Mouse (Mus musculus) heart, postnatal 36 days (tissue): ENCODE results near the gene Ambra1. TPM values are rescaled to one million over a fixed set of nuclear protein-coding genes. Genes with fewer than 3 reads are reported as not detected.
A peak's percentile ranks its signal among the peaks of the same experiment; 100 is the strongest.

Source experiments
- DNase-seq, 2 experiments: peaks; one replicate each; pipeline ENCODE4 v3.0.0; 2021 to 2022
- intact Hi-C: fragments of 180-260 bp; cut with DNase I; formaldehyde crosslinking; loops from one replicate; pipeline ENCODE4 v1.15.1; 2025
- microRNA-seq, 2 experiments: library from miRNA; unstranded; fragments of <30 nt; microRNA quantifications; one replicate each; pipeline ENCODE4 v1.2.0; 2021; ENCODE audit warnings: borderline number of aligned reads in 2 of 2
- total RNA-seq, 2 experiments: library from RNA; stranded (reverse); gene quantifications; 2 replicates each; pipeline ENCODE4 v1.2.3; 2021

The Ambra1 gene
- total RNA-seq, 2 experiments from 2014 or later, result 14.2 to 18.0 TPM

DNA sequence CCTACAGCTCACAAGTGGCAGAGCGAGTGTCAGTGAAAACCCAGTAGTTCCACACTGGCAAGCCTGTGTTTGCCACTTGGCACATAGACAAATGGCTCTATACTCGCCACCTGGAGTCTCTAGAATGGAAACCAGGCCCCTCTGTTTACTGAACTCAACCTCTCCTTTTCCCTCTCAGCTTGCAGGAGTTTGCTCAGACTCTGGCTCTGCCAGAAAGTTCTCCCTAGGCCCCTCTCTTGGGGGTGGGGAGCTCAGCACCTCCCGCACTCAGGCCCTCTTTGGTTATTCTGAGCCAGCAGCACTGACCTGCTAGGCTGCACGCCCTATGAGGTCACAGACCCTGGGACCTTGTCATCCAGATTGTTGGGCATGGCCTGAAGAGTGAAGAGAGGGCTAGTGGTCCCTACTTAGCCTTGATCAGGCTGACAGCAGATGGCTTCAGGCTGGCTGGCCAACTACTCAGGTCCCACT lies 225.2 kb downstream of the Ambra1 start:
- intact Hi-C loops, result no loop called here

DNA sequence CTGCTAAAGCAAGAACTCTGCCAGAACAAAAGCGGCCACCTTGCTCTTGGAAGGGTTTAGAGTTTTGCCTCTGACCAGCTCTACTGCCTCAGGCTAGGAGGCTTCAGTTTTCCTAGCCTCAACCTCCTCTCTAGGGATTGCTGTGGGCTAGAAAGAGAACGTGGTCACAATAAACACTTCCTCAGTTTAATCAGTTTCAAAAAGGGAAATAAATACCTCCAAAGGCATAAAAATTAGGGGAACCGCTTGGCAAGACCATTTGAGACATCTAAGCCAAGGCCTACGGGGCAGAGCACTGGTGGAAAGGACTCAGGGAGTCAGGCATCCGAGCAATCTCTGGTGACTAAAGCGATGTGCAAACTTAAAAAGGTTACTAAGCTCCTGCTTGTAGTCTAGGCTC lies 225.9 kb downstream of the Ambra1 start:
- intact Hi-C loops, result no loop called here
- no peak for DNase-seq

More for the DNA sequence above, 225.2 kb downstream of the Ambra1 start:
- no peak for DNase-seq

DNA sequence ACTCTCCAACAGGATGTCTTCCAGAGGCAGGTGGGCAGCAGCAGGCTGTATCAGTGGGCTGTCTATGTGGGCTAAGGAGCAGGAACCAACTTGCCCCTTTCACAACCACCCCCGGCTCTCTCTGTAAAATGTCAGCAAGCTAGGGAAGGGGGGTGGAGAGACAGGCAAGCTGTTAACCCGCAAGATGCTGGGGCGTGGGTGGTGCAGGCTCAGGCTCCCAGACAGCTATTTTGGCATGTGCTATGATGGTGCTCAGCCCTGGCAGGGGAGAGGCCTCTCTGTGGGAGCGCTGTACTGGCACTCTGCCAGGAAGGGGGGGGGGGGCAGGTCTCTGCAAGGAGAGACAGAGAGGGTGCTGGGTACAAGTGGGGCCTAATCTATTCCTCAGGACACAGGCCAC lies 227.2 kb downstream of the Ambra1 start:
- no peak for DNase-seq
- intact Hi-C loops, result no loop called here

DNA sequence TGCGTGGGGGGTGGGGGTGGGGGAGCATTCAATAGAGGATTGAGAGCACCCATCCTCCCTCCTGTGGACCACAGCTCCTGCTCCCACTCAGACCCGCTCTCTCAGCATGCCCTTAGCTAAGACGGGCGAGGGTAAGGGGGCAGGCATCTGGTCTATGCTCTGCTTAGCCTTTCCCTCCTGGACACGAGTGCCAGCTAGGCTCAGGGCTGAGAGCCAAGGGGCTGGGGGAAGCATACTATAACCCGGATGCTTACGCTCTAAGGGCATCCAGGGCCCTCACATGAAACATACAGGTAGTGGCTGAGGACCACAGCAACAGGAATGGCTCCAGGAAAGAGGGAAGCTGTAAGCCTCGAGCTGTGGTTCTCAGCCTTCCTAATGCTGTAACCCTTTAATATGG lies 228.1 kb downstream of the Ambra1 start:
- intact Hi-C loops, result no loop called here
- DNase-seq, result no peak

DNA sequence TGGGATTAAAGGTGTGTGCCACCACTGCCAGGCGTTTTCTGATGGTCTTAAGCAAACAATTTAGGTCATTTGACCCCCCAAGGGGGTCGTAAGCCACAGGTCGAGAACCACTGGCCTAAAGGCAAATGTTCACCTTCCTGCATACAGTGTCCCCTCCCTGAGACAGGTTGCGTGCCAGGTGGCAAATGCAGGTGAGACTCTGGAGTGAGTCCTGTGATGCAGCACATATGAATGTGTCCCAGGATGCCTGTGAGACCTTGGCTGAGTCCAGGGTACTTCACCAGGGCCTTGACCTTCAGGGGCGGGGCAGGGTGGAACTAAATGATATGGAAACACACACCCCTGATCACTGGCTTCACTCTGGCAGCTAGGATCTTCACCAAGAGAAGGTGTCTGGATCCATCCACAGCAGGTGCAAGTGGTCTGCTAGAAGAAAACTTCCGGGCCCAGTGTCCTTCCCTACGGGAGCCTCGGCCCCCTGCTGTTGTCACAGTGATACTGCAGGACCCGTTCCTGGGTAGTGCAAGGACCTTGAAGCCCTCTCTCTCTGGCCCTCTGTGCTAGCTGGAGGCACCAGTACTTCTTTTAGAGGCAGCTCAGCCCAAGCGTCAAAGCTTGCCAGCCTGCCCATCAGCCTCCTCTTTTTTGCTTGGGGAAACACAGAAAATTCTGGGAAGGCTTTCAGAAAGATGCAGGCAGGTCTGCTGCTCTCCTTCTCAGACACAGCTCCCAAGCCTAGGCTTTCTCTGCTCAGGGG lies 228.9 kb downstream of the Ambra1 start:
- intact Hi-C loops, result loop anchor here (1.0 kb wide), 2 partner anchors 15 to 31 kb away; no protein-coding TSS in a partner anchor
- peak; percentile 65 to 68 for DNase-seq

DNA sequence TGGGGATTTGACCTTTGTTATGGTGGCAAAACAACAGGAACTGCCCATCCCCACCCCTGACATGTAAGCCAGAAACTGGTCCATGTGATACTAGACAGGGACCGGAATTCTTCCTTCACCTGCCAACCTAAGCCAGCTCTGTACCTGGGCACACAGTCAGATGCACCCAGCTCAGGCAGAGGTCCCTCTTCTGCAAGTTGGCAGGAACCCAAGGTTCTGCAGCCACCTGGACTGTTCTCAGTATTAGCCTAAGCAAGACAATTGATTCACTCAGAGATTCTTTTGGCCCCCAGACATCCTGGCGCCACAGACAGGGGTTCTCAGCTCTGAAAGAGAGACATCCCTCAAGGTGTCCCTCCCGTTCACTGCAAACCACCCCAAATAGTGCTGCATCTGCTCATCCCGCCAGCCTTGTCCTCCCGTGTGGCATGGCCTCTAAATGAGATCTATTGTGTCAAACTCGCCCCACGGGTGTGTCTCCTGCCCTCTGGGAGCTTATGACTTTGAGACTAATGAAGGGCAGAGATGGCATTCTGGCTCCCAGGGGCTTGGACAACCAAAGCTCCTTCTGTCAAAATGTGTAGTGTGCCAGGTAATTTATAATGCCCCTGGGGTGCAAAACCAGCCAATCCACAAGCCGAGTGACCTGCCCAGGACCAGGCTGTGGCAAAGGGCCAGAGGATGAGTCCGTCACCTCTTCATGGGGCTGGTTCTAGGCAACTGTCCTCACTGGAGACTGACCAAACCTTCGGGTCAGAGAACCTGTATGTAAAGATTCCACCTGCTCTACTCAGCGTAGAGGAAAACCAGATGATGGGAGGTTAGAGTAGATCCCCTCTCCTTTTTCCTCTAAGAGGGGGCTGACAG lies 229.8 kb downstream of the Ambra1 start:
- intact Hi-C loops, result loop anchor here (1.0 kb wide), 2 partner anchors 15 to 31 kb away; no protein-coding TSS in a partner anchor
- no peak for DNase-seq

DNA sequence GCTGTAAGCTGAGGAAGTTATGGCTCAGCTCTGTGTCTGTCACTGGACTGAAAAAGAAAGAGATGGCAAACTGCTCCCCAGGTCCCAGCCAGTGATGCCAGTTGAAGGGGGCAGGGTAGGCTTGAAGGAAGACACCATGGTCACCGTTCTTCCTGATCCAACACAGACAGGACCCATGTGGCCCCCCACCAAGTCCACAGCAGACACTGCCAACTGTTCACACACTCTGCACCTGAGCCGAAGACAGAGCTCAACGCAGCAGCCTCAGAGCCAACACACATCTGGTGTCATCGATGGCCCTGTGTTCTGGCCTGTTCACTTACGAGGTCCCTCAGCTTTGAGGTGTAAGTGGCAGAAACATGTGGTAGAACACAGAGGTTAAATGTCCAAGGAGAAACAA lies 230.5 kb downstream of the Ambra1 start:
- no peak for DNase-seq
- intact Hi-C loops, result no loop called here

DNA sequence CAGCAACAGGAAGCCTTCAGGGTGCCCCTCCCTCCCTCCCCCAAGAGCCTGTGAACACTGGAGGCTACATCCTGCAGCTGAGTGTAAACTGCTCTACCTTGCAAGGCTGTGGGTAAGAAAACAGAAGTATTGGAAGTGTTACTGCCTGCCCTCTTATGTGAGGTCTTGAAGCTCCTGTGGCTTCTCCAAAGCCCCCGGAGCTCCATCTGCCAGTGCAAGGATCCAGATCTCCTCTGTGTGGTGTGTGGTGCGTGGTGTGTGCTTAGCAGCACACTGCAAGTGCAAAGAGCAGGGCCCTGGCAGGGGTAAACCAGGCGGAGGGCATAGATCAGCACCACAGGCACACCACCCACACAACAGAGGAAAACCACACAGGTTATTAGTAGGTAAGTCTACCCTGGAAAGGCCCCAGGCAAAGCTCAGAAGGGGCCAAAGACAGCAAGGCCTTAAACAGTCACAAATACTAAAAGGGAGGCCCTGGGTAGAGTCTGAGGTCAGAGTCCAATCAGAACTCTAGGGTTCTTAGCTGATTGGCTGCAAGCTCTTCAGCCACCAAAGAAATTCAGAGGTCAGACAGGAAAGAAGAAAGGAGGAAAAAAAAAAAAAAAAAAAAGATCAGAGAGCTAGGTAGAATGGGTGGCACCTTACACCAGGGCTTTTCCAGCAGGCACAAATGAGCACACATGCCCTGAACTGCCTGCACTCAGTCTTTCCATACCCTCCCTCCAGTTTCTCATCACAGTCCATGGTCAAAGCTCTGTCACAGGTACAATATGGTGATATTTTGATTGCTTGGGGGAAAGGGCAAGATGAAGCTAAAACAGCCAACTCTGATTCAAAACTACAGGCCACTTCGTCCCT lies 232.2 kb downstream of the Ambra1 start:
- intact Hi-C loops, result loop anchor here (1.0 kb wide), 1 partner anchor 14 kb away; no protein-coding TSS in a partner anchor

DNA sequence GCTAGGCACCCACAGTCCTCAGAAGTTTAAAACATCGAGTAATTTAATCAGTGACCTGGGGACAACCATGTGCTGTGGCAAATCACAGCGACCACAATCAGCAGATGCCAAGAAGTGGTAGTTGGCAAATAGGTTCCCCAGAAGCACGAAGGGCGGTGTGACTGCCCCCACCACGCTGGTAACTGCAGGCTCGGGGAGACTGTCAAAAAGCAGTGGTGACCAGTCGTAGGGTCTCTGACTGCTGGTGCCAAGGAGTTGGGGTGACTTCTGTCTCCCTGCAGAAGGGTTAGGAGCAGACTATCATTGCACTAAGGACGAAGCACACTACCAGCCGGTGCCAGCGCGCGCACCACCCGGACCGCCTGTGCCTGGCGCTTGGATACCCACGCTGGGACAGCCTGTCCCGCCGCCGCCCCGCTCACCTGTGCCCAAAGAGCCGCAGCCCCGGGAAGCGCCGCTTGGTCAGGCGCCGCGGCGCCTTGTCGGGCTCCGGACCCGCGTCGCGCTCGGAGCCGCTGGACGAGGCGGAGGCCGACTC lies 233.0 kb downstream of the Ambra1 start:
- DNase-seq, result no peak
- intact Hi-C loops, result loop anchor here (1.0 kb wide), 1 partner anchor 19 kb away; no protein-coding TSS in a partner anchor

More for the DNA sequence above, 232.2 kb downstream of the Ambra1 start:
- no peak for DNase-seq

DNA sequence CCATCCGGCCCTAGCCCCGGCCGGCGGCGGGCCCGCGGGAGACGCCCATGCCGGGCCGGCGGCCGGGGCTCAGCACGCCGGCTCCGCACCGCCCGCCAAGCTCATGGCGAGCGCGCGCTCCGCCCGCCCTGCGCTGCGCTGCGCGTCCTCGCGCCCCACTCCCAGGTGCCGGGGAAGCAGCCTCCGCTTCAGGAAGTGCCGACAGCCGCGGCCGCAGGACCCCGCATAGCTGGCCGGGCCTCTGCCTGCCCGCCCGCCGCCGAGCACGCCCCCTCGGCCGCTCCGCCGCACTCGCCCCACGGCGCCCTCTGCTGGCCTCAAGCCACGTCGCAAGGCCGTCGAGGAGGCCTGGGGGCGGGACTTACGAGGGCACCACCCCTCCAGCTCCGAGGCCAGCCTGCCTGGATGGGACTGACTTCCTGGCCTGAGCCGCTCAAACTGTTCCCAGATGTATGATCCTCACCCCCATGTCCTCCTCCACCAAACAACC lies 233.6 kb downstream of the Ambra1 start:
- DNase-seq, result peak; percentile 99 to 100
- intact Hi-C loops, result loop anchor here (1.0 kb wide), 1 partner anchor 19 kb away; no protein-coding TSS in a partner anchor

DNA sequence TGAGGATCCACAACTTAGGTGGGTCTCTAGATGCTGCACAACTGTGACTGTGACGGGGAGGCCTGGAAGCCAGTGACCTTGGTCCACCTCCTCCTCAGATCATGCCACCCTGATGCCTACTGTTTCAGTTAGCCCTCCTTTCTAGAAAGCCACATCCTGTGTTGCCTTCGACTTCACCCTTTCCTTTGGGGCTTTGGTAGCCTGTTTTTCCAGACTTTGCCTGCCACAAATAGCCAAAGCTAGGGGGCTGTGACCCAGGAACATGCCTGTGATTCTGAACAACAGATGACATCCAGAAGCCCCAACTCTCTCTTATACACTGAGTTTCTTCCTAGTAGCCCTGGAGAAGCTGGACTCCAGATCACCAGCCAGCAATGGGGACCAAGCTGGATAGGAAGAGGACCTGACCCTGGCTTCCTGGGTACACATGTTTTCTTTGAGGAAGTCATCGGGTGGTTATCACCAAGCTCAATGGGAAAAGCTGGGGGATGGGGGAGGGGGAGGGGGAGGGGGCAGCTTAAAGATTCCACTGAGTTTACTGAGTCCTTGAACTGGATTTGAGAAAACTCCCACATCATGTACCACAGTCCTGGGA lies 234.8 kb downstream of the Ambra1 start:
- no peak for DNase-seq
- intact Hi-C loops, result no loop called here

DNA sequence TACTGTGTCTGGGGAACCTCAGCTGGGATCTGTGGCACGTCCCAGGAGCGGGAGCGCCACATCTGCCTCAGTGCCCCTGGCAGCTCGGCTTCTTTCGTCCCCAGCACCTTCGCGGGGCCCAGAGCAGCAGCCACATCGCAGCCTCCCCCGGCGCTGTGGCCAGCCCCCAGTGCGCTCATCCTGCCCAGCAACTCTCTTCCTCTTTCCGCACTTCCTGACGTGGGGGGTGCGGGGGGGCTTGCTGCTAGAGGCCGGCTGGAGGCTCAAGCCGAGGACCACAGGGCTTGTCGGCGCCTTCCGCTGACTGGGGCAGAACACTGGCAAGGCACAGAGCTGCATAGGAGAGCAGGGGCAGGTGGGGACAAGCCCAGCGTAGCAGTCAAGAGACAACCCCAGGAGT lies 235.5 kb downstream of the Ambra1 start:
- peak; percentile 74 to 75 for DNase-seq
- intact Hi-C loops, result no loop called here

DNA sequence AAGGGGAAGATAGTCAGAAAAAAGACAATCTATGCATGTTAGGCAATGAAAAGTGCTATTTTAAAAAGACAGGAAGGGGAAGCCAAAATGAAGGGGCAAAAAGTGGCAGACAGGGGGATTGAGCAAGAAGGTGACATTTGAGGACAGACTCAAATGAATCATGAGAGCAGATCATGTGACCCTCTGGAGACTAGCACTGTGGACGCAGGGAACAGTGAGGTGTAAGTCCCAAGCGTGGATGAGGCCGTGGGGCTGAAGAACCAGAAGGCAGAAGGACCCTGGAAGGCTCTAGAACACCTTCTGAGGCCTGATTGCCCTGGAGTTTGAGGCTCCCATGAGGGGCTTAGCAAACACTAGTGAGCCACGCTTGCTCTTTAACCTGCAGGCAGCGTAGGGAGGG lies 236.4 kb downstream of the Ambra1 start:
- intact Hi-C loops, result no loop called here
- no peak for DNase-seq

DNA sequence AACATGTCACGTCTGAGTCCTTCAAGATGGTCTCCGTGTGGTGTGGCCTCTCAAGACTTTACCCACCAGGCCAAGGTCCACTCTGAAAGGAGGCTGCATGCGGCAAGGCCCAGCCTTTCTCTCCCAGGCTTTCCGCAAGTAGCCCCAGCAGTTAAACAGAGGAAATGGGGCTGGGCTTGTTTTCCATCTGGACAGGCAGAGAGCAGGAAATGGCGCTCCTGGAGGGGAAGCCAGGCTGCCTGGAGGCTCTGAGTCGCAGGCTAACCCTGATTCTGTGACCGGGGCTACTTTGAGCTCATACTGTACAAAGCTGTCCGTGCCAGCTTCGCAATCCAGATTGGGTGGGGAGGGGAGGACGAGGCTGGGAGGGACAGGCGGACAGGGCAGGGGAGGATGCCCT lies 238.0 kb downstream of the Ambra1 start:
- intact Hi-C loops, result no loop called here
- DNase-seq, result peak in 1 of 2 experiments; percentile 56

Small RNAs within 50 kb of the gene (microRNA-seq; reads per million reads assigned to microRNA genes)
- gene Mir6999, result 0 reads per million in 2 experiments

Other genes with a start within 250 kb of the Ambra1 start
- 10 to 100 TPM; 46.9 to 53.5 TPM for gene Ckap5, start 203.4 kb upstream of the Ambra1 start, total RNA-seq
- not detected for gene F2, start 93.7 kb upstream of the Ambra1 start, total RNA-seq
- gene Zfp408, start 80.3 kb upstream of the Ambra1 start, total RNA-seq, result 1 to 10 TPM; 3.5 to 4.2 TPM
- 10 to 100 TPM; 23.6 to 27.3 TPM for gene Arhgap1, start 80.3 kb upstream of the Ambra1 start, total RNA-seq
- 10 to 100 TPM; 49.4 to 54.1 TPM for gene Atg13, start 19.6 kb upstream of the Ambra1 start, total RNA-seq
- 1 to 10 TPM; 7.3 to 7.6 TPM for gene Harbi1, start 19.3 kb upstream of the Ambra1 start, total RNA-seq
- not detected for gene Chrm4, start 197.1 kb downstream of the Ambra1 start, total RNA-seq
- gene Mdk, start 202.2 kb downstream of the Ambra1 start, total RNA-seq, result 1 to 10 TPM; 2.4 to 3.9 TPM
- gene Gm9821, start 215.6 kb downstream of the Ambra1 start, total RNA-seq, result not detected
- gene Dgkz, start 245.7 kb downstream of the Ambra1 start, total RNA-seq, result 10 to 100 TPM; 48.4 to 51.2 TPM